Mouse (Mus musculus): ENCODE results near the gene Acp7.

- TF ChIP-seq CTCF (conservative IDR thresholded peaks at IDR 0.05; ENCODE audit: insufficient read depth, insufficient read length, low read depth, low read length) = no peak
- TF ChIP-seq POLR2A (IDR thresholded peaks at IDR 0.05; ENCODE audit: low read depth, low read length) = no peak
Measured at GRCm38 (mm10) chr7:28597277-28597570, 33.9 kb downstream of the Acp7 start.

Measured in kidney, adult 2 months (tissue).